Mouse (Mus musculus): Measurements from ENCODE around the gene Olfr691. TPM values are rescaled to one million over a fixed set of nuclear protein-coding genes. Genes with fewer than 3 reads are reported as not detected.

The Olfr691 gene
- total RNA-seq, 2 experiments from 2014 or later, result 0.72 to 0.91 TPM

Other genes starting within 250 kb of the Olfr691 start
- not detected for gene Olfr680-ps1, start 249.5 kb downstream of the Olfr691 start, total RNA-seq (2021)
- not detected for gene Olfr681, start 225.4 kb downstream of the Olfr691 start, total RNA-seq (2021)
- not detected for gene Olfr683, start 195.3 kb downstream of the Olfr691 start, total RNA-seq (2021)
- not detected for gene Olfr684, start 178.6 kb downstream of the Olfr691 start, total RNA-seq (2021)
- gene Olfr685, start 156.3 kb downstream of the Olfr691 start, total RNA-seq (2021), result not detected
- gene Olfr686, start 134.8 kb downstream of the Olfr691 start, total RNA-seq (2021), result not detected
- not detected for gene Olfr688, start 54.2 kb downstream of the Olfr691 start, total RNA-seq (2021)
- gene Olfr689, start 31.1 kb downstream of the Olfr691 start, total RNA-seq (2021), result not detected
- gene Olfr690, start 8.2 kb downstream of the Olfr691 start, total RNA-seq (2021), result 1 to 10 TPM in 1 of 2 experiments, under 1 TPM in 1; 0.27 to 1.7 TPM
- not detected for gene Olfr692, start 26.0 kb upstream of the Olfr691 start, total RNA-seq (2021)
- gene Gm5901, start 32.8 kb upstream of the Olfr691 start, total RNA-seq (2021), result not detected
- gene Fam160a2, start 57.8 kb upstream of the Olfr691 start, total RNA-seq (2021), result 10 to 100 TPM; 77.0 to 83.9 TPM
- gene Cnga4, start 62.3 kb upstream of the Olfr691 start, total RNA-seq (2021), result 1 to 10 TPM; 1.0 to 1.3 TPM
- 10 to 100 TPM; 63.2 to 64.3 TPM for gene Cckbr, start 83.5 kb upstream of the Olfr691 start, total RNA-seq (2021)
- 10 to 100 TPM; 17.6 to 21.0 TPM for gene Cavin3, start 140.0 kb upstream of the Olfr691 start, total RNA-seq (2021)
- gene Smpd1, start 212.1 kb upstream of the Olfr691 start, total RNA-seq (2021), result 100 to 1,000 TPM in 1 of 2 experiments, 10 to 100 TPM in 1; 97.4 to 114 TPM
- 100 to 1,000 TPM; 437 to 517 TPM for gene Apbb1, start 239.4 kb upstream of the Olfr691 start, total RNA-seq (2021)